Mouse (Mus musculus) C2C12 (cell line): ENCODE measurements around the gene Xylt1. TPM values are rescaled to one million over a fixed set of nuclear protein-coding genes. Genes with fewer than 3 reads are reported as not detected.

ENCODE experiments used
- H3K27me3 ChIP-seq: one replicate; pipeline ENCODE4 v1.6.1; 2011; ENCODE audit not compliant: control insufficient read depth, insufficient read depth, insufficient read length
- H3K36me3 ChIP-seq: one replicate; pipeline ENCODE4 v1.6.1; 2011; ENCODE audit not compliant: control insufficient read depth, insufficient read depth
- H3K4me3 ChIP-seq: one replicate; pipeline ENCODE4 v1.5.1; 2011; ENCODE audit warnings: mild to moderate bottlenecking, control low read depth; ENCODE audit not compliant: poor library complexity, insufficient read depth, severe bottlenecking
- H3K79me2 ChIP-seq: one replicate; pipeline ENCODE4 v1.6.1; 2011; ENCODE audit not compliant: control insufficient read depth, insufficient read depth
- H3K79me3 ChIP-seq: one replicate; pipeline ENCODE4 v1.6.1; 2011; ENCODE audit warnings: low read depth, control low read depth
- H3ac ChIP-seq: one replicate; pipeline ENCODE3; 2011; ENCODE audit warnings: low read depth; ENCODE audit not compliant: control insufficient read depth, insufficient read length
- CEBPB ChIP-seq: IDR thresholded peaks from one replicate; pipeline ENCODE4 v1.6.1; 2011; ENCODE audit warnings: low read depth, mild to moderate bottlenecking, control low read depth, moderate library complexity
- CTCF ChIP-seq: IDR thresholded peaks from one replicate; pipeline ENCODE4 v1.5.1; 2011; ENCODE audit not compliant: control insufficient read depth, insufficient read depth, insufficient read length
- FOSL1 ChIP-seq: IDR thresholded peaks from one replicate; pipeline ENCODE4 v1.8.0; 2011; ENCODE audit warnings: mild to moderate bottlenecking, low read length; ENCODE audit not compliant: poor library complexity, insufficient read depth, severe bottlenecking
- MAX ChIP-seq: IDR thresholded peaks from one replicate; pipeline ENCODE4 v1.6.1; 2011; ENCODE audit warnings: mild to moderate bottlenecking, control low read depth
- MYOD1 ChIP-seq: IDR thresholded peaks from one replicate; pipeline ENCODE4 v1.6.1; 2011; ENCODE audit warnings: low read depth; ENCODE audit not compliant: control insufficient read depth, insufficient read length
- MYOG ChIP-seq: IDR thresholded peaks from one replicate; pipeline ENCODE4 v1.6.1; 2011; ENCODE audit not compliant: control insufficient read depth, insufficient read length; ENCODE audit errors: extremely low read depth
- USF1 ChIP-seq: IDR thresholded peaks from one replicate; pipeline ENCODE4 v1.6.1; 2011; ENCODE audit warnings: low read depth, mild to moderate bottlenecking, control low read depth, moderate library complexity
- polyA plus RNA-seq: library from polyadenylated mRNA; unstranded; fragments of >200 nt; fragmentation: generic; extraction: Trizol; gene quantifications from one replicate; pipeline ENCODE4 v1.2.1, GENCODE M21; 2012; ENCODE audit warnings: missing spikeins

Gene Xylt1
- polyA plus RNA-seq, 1 experiment = not detected

DNA sequence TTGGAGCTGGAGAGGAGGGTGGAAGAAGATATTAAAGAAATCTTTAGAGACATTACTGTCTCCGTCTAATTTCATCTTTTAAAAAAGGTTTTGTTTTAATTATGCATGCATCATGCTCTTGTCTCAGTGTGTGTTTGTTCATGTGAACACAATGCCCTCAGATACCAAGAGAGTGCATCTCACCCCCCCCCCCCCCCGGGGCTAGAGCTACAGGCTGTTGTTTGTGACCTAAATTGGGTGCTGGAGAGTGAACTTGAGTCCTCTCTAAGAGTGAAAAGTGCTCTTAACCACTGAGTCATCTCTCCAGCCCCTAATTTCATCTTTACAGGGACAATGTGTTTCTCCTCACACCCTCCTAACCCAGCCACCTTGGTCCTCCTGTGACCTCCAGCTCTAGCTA is 131.5 kb downstream of the Xylt1 start:
- no peak overlapping the region for H3ac ChIP-seq
- TF ChIP-seq CTCF (no peak), MAX (no peak), MYOG (no peak), CEBPB (no peak), FOSL1 (no peak)
- H3K79me3 ChIP-seq = no peaks in the 10 kb centered on the region
- no peaks in the 10 kb centered on the region for H3K27me3 ChIP-seq
- H3K4me3 ChIP-seq = no peak overlapping the region
- no peaks in the 10 kb centered on the region for H3K36me3 ChIP-seq
- H3K79me2 ChIP-seq = no peaks in the 10 kb centered on the region

DNA sequence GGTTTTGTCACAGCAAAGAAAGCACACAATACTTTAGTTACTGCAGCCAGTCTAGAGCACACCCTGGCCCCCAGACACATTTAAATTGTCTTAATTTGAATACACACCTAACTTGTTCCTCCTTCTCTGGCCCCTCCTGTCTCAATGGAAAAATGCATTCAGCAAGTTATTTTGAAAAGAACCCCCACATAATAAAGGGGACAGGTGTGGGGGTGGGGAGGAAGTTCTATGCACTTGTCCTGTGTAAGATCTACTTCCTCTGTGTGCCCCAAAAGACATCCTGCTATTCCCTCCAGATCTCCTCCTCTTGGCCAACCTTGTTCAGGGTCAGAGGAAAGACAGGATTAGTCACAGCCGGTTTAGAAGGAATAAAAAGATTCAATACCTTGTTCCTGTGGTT is 135.0 kb downstream of the Xylt1 start:
- Histone ChIP-seq H3ac (no peak overlapping the region), H3K4me3 (no peak overlapping the region), H3K36me3 (no peaks in the 10 kb centered on the region), H3K27me3 (no peaks in the 10 kb centered on the region), H3K79me2 (no peaks in the 10 kb centered on the region), H3K79me3 (no peaks in the 10 kb centered on the region)
- TF ChIP-seq FOSL1 (no peak), CEBPB (no peak), MAX (no peak), CTCF (no peak), USF1 (no peak), MYOD1 (no peak), MYOG (no peak)

DNA sequence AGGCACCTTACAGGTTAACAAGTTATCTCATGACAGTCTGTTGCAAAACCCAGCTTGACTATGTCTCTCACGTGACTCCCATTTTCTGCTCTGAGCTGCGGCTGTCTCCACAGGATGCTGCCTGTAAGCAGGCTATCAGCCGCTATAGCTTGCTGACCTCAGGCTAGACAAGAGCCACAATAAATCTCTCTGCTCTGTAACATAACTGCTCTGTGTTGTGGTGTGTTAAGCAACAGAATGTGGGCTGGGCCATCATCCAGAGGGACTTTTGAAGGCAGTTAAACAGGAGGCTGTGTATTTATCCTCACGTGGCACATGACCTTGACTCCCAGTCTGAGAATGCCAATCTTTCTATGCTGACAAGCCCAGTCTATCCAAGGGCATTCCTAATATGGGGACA is 136.1 kb downstream of the Xylt1 start:
- TF ChIP-seq MYOG (no peak), CTCF (no peak), CEBPB (no peak), USF1 (no peak), MAX (no peak), FOSL1 (no peak), MYOD1 (no peak)
- Histone ChIP-seq H3ac (no peak overlapping the region), H3K4me3 (no peak overlapping the region), H3K79me2 (no peaks in the 10 kb centered on the region), H3K79me3 (no peaks in the 10 kb centered on the region), H3K36me3 (no peaks in the 10 kb centered on the region), H3K27me3 (no peaks in the 10 kb centered on the region)

DNA sequence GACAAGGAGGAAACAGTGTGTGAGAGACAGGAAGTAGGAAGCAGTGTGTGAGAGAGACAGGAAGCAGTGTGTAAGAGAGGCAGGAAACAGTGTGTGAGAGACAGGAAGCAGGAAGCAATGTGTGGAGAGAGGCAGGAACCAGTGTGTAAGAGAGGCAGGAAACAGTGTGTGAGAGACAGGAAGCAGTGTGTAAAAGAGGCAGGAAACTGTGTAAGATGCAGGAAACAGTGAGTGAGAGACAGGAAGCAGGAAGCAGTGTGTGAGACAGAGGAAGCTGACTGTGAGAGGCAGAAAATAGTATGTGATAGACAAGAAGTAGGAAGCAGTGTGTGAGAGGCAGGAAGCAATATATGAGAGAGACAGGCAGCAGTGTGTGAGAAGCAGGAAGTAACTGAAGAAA is 140.6 kb downstream of the Xylt1 start:
- TF ChIP-seq MYOD1 (no peak), MAX (no peak), USF1 (no peak), MYOG (no peak), FOSL1 (no peak), CTCF (no peak), CEBPB (no peak)
- Histone ChIP-seq H3K36me3 (no peaks in the 10 kb centered on the region), H3ac (no peak overlapping the region), H3K79me2 (no peaks in the 10 kb centered on the region), H3K4me3 (no peak overlapping the region), H3K79me3 (no peaks in the 10 kb centered on the region), H3K27me3 (no peaks in the 10 kb centered on the region)

DNA sequence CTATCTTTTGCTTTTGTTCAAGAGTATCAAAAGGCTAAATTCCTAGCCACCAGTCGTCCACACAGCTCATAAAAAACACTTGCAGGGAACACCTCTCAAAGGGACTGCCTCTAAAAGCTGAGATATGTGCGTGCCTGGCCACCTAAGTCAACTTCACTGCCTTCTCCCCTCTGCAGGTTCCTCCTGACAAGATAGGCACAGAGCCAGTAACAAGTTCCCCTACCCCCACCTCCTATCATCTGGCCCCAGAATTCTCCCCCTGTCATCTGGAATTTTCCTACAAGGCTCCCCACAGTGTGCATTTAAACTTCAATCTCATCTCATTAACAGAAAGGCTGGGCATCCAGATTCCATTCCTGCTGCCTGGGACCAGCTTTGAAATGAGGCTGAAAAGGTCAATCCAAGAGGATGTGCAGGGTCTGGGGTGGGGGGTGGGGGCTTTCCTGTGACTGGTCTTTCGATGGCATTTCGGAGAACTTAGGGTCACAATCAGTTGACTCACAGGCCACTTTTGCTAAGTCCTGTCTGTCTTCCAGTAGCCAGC is 141.4 kb downstream of the Xylt1 start:
- Histone ChIP-seq H3K79me2 (no peaks in the 10 kb centered on the region), H3K36me3 (no peaks in the 10 kb centered on the region), H3K79me3 (no peaks in the 10 kb centered on the region), H3K4me3 (no peak overlapping the region), H3ac (no peak overlapping the region), H3K27me3 (no peaks in the 10 kb centered on the region)
- no peak for TF ChIP-seq MYOG
- no peak for TF ChIP-seq USF1
- TF ChIP-seq MYOD1 = no peak

DNA sequence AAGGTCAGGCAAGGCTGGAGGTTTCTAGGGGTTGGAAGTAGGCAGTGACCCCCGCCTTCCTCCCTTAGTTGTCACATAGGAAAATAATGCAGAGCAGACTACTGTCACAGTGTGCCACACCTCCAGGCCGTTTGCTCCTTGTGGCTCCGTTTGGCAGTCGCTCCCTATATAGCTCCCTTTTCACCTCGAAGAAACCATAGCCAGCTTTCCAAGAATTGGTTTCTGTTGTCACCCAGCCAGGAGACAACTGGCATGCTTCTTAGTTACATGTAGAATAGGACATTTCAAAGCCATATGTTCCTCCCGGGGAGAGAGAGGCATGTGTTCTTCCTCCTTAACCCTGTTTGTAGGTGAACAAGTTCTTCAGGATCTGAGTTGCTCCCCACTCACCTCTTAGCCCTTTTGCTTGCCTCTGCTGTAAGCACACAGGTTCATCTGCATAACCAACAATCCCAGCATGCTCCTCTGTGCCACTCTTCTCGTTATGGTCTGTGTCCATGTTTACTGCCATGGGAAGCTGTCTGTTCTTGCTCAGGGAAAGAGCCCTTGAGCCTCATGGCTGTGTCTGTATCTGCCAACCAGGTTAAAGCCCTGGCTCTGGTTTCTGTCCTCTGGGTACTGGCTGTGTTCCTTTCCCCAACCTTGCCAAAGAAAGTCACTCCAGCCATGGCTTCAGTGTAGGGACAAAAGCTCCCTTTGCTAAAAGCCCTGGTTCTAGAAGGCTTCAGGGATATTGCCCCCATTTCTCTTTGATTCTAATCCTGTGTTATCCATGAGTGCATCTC is 143.8 kb downstream of the Xylt1 start:
- no peak for TF ChIP-seq CEBPB
- TF ChIP-seq MYOD1 = no peak
- TF ChIP-seq FOSL1 = no peak
- no peak for TF ChIP-seq CTCF
- no peaks in the 10 kb centered on the region for H3K79me3 ChIP-seq
- H3K79me2 ChIP-seq = no peaks in the 10 kb centered on the region
- H3K4me3 ChIP-seq = no peak overlapping the region
- H3K27me3 ChIP-seq = no peaks in the 10 kb centered on the region
- H3K36me3 ChIP-seq = no peaks in the 10 kb centered on the region
- H3ac ChIP-seq = no peak overlapping the region
